Mouse (Mus musculus) ES-E14 (cell line): ENCODE results near the gene Zfpm1.

Experiments
- CHD2 ChIP-seq: IDR thresholded peaks from 2 replicates; pipeline ENCODE4 v1.6.1; 2014; ENCODE audit warnings: mild to moderate bottlenecking, low read depth, low read length, inconsistent platforms
- HCFC1 ChIP-seq: IDR thresholded peaks from 2 replicates; pipeline ENCODE4 v1.6.1; 2012; ENCODE audit warnings: low read length, inconsistent platforms, borderline replicate concordance; ENCODE audit not compliant: insufficient read depth
- MAFK ChIP-seq: IDR thresholded peaks from 2 replicates; pipeline ENCODE4 v1.6.1; 2014; ENCODE audit warnings: mild to moderate bottlenecking, low read depth, low read length, inconsistent platforms; ENCODE audit not compliant: insufficient read depth
- ZC3H11A ChIP-seq: IDR thresholded peaks from 2 replicates; pipeline ENCODE4 v1.6.1; 2012; ENCODE audit warnings: low read depth, mild to moderate bottlenecking, inconsistent platforms, low read length, borderline replicate concordance
- ZNF384 ChIP-seq: IDR thresholded peaks from 2 replicates; pipeline ENCODE4 v1.6.1; 2012; ENCODE audit warnings: low read depth, low read length, inconsistent platforms

DNA sequence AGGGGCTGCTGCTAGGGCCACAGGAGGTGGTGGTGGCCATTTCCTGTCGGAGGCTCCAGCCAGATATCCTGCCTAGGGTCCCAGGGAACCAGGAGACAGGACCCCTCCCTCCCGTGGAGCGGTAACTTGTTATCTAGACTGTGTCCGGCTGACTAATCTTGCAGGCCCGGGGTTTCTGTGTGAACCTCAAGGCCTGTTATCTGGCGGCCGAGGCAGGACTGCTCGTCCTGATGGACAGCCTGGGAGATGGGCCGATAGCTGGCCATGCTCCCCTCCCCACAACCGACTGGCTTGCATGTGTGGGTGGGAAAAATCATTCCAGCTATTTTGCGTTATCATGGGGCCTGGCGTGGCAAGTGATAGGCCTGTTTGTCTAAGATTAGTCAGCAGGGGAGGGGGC is 31.4 kb downstream of the Zfpm1 start:
- no peak for TF ChIP-seq HCFC1
- no peak for TF ChIP-seq ZC3H11A
- no peak for TF ChIP-seq CHD2
- no peak for TF ChIP-seq MAFK
- no peak for TF ChIP-seq ZNF384
